Mouse (Mus musculus): ENCODE results near the gene Tmcc2. TPM values are rescaled to one million over a fixed set of nuclear protein-coding genes. Genes with fewer than 3 reads are reported as not detected.

The Tmcc2 gene
- total RNA-seq, 2 experiments from 2014 or later = 18.2 to 19.7 TPM

DNA sequence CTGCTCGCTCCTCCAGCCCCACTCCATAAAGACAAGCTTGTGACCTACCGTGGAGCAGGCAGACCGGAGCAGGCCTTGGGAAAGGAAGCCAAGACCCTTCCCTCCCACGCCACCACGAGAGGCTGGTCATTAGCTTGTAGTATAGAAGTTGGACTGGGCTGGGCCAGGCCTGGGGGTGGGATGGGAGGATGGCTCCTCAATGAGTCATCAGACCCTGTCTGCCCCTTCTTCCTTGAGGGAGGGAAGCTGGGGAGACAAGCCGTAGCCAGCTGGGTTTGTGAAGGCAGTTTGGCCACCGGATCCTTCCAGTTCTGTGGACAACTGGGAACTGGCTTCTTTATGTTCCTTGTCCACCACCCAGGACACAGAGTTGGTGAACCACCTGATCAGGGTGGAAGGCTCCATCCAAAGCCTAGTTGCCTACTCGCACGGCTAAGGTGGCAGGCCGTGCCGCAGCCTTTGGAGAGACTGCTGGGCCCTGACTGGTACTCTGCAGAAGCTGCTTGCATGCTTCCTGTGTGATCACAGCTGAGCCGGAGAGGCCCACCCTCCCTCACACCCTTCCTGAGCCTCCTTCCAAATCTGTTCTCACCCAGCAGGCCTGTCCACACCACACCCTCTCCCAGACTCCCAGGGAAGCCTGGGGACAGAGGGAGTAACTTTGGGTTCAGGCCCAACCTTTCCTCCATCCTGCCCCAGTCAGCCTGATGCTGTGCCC is 44.8 kb downstream of the Tmcc2 start:
- DNase-seq = peak; percentile 61 to 76
- intact Hi-C loops (cut with DNase I) = no loop called here

DNA sequence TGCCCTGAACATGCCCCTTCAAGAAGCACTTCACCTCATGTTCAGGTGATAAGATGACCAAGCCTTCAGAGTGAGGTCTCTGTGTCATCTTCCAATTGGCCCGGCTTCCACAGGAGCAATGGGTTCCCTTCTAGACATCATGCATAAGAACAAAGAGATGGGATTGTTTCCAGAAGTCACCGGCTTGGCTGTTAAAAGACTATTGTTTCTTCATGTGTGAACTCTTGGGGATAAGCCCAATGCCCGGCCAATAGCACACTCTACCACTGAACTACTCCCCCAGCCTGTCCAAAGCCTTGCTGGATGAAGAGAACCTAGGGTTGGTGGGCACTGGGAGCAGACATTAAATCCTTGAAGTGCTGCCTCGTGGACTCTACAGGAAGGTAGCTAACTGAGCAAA is 45.6 kb downstream of the Tmcc2 start:
- intact Hi-C loops (cut with DNase I) = no loop called here
- DNase-seq = no peak

DNA sequence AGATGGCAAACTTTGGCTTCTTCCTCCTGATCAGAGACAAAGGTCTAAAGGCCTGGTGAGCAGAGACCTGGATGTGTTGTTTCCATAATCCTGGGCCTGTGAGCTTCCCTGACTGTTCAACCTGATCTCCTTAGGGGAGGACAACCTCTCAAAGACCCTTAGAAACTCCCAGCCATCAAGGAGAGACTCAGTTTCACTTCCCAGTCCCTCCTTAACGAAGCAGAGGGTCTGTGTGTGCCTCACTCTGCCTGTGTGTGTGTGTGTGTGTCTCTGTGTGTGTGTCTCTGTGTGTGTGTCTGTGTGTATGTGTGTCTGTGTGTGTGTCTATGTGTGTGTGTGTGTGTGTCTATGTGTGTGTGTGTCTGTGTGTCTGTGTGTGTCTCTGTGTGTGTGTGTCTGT is 47.4 kb downstream of the Tmcc2 start:
- intact Hi-C loops (cut with DNase I) = no loop called here
- no peak for DNase-seq

DNA sequence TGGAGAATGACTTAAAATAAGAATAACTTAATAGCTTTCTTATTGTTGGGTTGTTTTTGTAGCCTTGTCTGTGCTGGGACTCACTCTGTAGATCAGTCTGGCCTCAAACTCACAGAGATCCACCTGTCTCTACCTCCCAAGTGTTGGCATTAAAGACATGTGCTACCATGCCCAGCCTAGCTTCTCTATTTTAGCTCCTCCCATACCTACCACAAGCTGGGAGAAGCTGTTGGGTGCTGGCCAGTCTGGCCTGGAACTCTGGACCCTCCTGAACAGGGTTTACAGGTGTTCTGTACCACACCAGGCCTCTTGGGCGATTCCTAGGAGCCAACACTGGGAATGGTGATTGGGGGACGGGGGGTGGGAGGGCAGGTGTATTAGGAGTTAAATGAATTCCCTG is 47.9 kb downstream of the Tmcc2 start:
- intact Hi-C loops (cut with DNase I) = no loop called here
- no peak for DNase-seq

DNA sequence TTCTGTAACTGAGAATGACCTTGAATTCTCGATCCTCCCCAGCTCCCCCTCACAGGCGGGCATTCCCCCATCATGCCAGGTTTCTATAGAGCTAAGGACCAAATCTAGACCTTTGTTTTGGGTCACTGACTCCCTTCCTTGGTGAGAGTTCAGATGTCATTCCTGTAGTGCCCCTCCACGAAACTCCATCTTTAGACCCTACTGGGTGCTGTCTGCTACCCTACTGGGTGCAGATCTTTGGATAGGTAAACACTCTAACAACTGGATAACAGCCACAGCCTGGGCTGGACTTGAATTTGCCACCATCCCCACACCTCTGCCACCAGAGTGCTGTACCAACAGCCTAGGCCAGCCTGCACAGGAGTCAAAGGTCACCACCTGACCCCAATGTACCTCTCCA is 48.6 kb downstream of the Tmcc2 start:
- intact Hi-C loops (cut with DNase I) = no loop called here
- no peak for DNase-seq

DNA sequence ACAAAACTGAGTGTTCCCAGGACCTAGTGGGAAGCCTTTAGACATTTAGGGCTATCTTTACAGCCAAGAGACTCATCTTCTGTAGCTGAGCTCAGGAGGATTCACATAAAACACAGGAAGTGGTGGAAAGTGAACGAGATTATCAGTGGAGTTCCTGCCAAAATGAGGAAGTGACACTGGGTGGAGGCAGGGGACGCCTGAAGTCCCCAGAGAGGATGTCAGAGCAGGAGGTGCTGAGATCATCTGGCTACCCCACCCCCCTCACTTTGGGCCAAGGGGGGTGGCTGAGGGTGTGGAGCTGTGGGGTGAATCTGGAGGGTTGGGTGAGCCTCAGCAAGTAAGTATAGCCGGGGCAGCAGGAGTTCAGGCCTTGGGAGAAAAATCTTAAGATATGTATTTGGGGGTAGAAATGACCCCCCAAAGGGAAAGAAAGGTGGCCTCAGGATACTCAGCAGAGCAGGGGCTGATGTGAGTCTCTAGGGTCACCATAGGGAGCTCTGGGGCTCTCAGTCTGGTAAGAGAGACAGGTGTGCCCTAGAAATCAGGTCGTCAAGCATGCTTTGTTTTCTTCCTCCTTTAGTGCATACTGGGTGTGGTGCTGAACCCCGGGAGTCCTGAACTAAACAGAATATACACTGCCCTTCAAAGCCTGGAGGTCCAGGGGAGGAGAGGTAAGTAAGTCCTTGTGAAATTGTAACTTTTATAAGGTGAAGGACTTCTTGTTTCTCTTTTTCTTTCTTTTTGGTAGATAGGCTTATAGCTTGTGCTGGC is 49.2 kb downstream of the Tmcc2 start:
- intact Hi-C loops (cut with DNase I) = no loop called here
- peak; percentile 68 to 70 for DNase-seq

DNA sequence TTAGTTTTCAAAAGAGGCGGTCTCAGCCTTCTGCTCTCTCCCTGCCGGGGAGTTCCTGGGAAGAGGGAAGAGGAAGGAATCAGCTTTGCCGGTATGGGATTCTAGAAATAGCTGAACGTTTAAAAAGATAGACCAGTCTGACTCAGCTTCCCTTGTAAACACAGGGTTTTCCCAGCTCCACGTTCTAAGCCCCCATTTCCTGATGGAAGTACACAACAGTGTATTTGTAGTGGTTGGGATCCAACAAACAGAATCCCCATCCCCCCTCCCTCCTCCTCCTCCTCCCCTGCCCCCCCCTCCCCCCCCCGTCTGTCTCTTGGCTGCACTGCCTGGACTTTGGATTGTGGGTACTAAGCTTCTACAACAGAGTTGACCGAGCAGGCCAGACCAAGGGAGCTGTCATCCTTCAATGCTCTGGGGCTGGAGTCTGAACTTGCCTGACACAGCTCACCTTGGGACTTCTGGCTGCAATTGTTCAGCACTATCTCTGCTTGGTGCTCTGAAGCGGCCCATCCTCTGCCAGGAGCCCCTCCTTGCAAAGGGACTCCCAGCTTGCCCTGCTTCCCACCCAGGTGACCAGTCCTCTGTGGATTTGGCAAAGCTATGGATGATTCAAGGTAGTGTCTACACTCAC is 52.9 kb downstream of the Tmcc2 start:
- DNase-seq = no peak
- intact Hi-C loops (cut with DNase I) = no loop called here

DNA sequence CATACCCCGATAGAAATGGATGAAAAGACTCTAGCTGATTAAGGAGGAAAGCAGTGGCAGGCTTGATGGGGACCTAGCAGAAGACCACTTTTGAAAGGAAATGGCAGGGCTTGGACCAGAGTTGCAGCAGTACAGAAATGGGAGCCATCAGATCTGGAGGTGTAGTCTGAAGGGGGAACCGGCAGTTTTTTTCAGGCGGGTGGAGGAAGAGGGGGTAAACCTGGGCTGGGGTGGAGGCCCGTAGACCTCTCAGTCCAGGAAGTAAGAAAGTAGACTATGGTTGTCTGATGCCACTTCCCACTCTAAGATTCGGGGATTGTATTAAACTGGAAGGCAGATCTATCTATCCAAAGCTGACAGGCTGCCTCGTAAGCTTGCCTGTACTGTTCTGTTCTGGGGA is 54.2 kb downstream of the Tmcc2 start:
- intact Hi-C loops (cut with DNase I) = no loop called here
- no peak for DNase-seq

DNA sequence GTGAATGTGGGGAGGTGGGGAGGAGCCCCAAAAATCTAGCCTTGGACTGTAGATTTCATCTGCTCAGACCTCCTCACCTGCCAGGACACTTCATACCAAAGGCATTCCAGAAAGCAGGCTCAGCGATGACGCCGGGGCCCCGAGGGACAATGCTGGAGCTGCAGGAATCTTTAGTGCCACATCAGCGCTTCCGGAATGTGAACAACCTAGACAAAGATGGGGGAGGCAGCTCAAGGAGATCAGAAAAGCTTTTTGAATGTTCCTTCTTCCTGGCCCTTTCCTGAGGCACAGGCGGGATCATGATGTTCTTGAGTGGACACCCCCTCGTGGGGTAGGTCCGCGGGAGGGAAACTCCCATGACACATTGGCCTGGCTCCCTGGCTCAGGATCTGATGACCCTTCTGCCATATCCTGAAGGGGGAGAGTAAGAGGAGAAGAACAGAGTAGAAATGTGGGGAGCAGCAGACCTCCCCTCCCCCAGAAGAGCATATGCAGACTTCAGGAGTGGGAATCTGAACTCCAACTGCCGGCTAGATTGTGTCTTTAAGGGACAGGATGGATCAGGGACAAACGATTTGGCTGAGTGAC is 55.6 kb downstream of the Tmcc2 start:
- peak; percentile 56 to 61 for DNase-seq
- intact Hi-C loops (cut with DNase I) = loop anchor here (2.0 kb wide), 1 partner anchor 17 kb away; no protein-coding TSS in a partner anchor

DNA sequence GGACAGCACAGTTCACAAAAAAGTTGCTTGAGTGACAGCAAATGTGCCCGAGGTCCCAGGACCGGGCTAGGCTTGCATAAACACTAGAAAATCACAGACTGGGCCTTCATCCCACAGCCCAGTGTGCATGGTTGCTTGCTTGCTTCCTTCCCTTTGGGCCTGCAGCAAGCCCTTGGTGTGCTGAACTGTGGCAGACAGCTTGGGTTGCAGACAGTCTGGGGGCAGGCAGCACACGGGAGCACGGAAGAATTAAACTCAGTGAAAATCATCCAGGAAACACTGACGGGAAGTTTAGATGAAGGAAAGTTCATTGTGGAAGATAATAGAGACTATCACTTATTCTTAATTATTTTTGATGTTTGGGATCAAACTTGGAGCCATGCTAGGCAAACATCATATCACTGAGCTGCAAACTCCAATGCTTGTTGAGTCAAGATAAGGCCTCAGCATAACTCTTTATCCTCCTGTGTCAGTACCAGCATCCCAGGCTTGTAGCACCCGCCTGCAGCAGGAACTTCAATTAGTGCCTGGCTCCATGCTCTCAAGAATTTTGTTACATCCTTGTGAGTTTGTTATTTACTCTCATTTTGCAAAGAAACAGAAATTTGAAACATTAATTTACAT is 56.8 kb downstream of the Tmcc2 start:
- intact Hi-C loops (cut with DNase I) = loop anchor here (2.0 kb wide), 1 partner anchor 19 kb away; no protein-coding TSS in a partner anchor
- DNase-seq = no peak

DNA sequence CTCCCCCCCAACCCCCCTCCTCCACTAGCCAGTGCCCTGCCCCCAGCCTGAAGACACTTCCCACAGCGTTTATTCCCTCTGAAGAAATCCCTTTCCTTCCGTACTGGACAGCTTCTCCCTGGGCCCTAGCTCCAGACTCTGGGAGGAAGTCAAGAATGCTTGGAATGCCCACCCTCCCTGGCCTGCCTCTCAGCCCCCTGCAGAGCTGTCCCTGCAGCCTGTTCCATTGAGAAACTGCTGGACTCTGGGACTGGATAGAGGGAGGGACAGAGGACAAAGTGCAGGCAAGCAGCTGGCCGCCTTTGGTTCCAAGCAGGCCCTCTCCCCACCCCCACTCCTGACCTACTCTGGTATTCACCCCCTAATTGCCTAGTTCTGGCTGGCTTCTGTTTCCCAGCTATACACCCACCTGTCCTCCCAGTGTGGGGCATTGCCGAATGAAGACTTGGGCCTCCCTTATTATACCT is 57.4 kb downstream of the Tmcc2 start:
- intact Hi-C loops (cut with DNase I) = loop anchor here (2.0 kb wide), 2 partner anchors 17 to 19 kb away; partner anchors contain the start of gene Nuak2
- DNase-seq = peak; percentile 57 to 66

DNA sequence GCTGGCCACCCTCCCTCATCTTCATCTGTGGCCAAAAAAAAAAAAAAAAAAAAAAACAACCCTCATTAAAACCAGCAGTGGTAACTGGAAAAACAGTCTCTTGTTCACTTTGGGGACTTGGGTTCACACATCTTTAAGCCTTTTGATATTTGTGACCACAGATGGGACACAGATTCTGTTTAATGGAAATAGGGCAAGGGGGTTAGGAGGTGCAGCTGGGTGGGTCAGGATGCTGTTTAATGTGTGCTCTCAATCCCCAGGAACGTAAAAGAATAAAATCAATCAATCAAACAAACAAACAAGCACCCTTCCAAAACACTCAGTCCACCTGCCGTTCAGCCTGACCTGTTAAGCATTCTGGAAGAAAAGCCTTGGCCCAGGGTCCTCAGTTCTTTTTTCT is 57.9 kb downstream of the Tmcc2 start:
- DNase-seq = no peak
- intact Hi-C loops (cut with DNase I) = loop anchor here (2.0 kb wide), 1 partner anchor 16 kb away; the partner anchor contains the start of gene Nuak2

DNA sequence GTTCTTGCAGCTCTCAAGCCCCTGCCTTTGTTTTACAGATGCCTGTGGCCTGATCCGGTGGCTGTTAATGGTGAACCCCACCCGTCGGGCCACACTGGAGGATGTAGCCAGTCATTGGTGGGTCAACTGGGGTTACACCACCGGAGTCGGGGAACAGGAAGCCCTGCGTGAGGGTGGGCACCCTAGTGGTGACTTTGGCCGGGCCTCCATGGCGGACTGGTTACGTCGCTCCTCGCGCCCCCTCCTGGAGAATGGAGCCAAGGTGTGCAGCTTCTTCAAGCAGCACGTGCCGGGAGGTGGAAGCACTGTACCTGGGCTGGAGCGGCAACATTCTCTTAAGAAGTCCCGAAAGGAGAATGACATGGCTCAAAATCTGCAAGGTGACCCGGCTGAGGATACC is 59.8 kb downstream of the Tmcc2 start:
- intact Hi-C loops (cut with DNase I) = no loop called here

DNA sequence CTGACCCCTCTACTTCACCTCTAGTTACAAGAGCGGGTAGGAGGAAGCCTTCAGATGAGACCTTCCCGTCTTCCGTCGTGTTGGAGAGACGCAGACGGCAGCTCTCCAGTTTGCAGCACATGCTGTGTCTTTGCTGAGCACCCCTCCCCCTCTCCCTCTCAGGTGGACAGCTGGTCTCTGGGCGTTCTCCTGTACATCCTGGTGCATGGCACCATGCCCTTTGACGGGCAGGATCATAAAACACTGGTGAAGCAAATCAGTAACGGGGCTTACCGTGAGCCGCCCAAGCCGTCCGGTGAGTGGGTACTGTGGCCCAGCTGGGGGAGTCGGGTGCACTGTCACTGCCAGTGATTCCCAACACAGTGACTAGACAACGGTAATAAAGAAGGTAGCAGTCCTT is 60.7 kb downstream of the Tmcc2 start:
- intact Hi-C loops (cut with DNase I) = no loop called here
- DNase-seq = no peak

More for the DNA sequence above, 59.8 kb downstream of the Tmcc2 start:
- DNase-seq = no peak

DNA sequence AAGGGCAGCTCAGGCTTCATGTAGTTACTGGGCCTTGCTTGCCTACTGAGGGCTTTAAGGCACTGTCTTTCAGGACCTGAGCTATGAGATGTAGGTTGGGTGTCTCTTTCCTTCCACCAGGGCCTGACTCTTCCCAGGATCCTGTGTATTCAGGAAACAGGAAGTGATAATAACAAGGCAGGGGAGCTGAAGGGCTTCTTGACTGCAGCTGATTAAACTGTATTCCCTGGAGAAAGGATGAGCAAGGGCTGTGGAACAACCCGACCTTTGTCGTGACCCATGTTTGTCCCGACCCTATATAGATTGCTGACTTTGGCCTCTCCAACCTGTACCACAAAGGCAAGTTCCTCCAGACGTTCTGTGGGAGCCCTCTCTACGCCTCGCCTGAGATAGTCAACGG is 61.4 kb downstream of the Tmcc2 start:
- no peak for DNase-seq
- intact Hi-C loops (cut with DNase I) = no loop called here

DNA sequence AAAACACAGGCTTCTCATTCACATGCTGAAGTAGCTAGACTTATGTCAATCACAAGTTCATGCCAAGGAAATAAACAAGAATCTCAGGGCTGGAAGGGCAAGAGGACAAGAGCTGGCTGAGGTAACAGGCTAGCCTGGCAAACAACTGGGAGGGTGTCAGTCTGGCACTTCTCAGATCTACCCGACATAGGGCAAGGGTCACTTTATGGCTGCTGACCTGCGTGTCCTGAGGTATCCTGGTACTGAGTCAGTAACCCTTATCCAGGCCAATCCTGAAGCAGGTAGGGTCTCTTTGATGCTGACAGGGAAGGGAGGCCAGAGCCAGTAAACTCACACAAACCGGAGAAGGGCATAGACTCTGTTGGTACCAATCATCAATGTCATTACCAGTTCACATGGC is 62.5 kb downstream of the Tmcc2 start:
- intact Hi-C loops (cut with DNase I) = no loop called here
- DNase-seq = no peak

DNA sequence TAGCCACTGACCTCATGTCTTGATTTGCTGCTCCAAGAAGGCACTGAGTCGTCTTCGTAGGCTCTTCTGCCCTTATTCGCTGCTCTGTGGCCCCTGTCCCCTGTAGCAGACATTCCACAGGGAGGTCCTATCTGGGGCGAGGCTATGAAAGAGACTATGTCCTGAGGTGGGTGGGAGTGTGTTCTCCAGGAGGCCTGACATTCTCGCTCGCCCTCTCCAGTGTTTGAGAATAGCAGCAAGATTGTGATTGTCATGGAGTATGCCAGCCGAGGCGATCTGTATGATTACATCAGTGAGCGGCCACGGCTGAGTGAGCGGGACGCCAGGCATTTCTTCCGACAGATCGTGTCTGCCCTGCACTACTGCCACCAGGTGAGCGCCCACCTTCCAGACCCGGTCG is 63.6 kb downstream of the Tmcc2 start:
- intact Hi-C loops (cut with DNase I) = no loop called here
- DNase-seq = no peak

DNA sequence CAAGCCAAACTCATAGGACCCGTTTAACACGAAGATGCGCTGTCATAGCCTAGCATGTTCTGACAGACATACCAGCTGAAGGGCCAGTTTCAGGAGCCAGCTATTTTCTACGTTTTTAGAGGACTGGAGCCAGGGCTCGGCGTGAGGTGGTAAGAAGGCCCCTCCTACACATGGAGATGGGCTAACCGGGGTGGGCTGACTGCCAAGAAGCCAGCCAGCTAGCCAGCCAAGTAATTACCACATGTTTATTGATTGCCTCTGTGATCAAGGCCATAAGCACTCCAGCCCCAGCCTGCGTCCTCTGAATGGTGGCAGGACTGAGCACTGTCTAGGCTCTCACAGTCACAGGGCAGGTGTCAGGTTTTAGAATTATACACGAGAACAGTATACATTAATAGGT is 64.3 kb downstream of the Tmcc2 start:
- intact Hi-C loops (cut with DNase I) = no loop called here

DNA sequence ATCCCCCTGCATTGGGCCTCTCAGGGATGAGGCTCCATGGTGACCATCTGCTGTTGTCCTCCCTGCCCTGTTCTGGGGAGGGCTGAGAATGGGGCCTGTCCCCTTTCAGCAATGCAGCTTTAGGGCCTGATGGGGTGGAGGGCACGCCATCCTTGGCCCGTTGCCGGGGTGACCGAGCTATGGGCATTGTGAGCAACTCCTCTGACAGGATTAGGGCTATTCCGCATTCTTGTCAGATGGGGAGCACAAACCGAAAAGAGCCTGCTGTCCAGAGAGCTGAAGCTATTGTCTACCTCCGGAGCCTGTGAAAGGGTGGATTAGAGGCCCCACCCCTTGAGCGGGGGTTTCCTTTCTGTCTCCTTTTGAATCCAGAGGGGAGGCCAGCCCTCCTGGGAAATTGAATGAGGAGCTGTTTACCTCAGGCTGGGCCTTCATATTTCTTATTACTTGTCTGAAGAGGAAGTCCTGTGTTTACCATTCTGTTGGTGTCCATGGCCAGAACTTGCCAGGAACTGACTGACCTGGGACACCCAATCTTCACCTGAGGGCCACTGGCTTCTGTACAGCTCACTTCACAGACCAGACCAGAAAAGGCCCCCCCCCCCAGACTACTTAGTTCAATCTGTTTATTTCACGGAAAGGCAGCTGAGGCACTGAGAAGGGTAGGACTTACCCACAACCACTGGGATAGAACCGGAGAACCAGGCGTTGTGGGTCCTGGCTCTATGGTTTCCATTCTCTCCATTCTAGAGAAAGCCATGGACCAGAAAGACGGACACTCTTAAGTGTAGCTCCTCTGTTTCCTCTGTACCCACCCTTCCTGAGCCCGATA is 68.2 kb downstream of the Tmcc2 start:
- no peak for DNase-seq
- intact Hi-C loops (cut with DNase I) = no loop called here

More for the DNA sequence above, 64.3 kb downstream of the Tmcc2 start:
- DNase-seq = no peak

All from heart, postnatal 36 days (tissue).